Mouse (Mus musculus) embryonic facial prominence, embryonic 14.5 days (tissue): ENCODE data around the gene Ssb. TPM values are rescaled to one million over a fixed set of nuclear protein-coding genes. Genes with fewer than 3 reads are reported as not detected.
"Not testable (repeated sequence)": the region's sequence is repeated elsewhere in the genome, so short reads cannot be mapped to it uniquely, and the experiment has no call there.

ENCODE experiments used
- ATAC-seq: fragments of 200-750 bp; cut with Nextera tagmentation; 2 replicates; pipeline ENCODE4 v1.8.0; 2017; ENCODE audit warnings: low read depth, moderate number of reproducible peaks, moderate TSS enrichment
- DNase-seq: peaks from one replicate; pipeline ENCODE4 v3.0.0-alpha.2; 2015; ENCODE audit warnings: low spot score
- H3K27ac ChIP-seq: fragments of 300-500 bp; sonication (generic); replicated peaks from 2 replicates; pipeline ENCODE4 v1.5.1; 2014; ENCODE audit warnings: low read depth, mild to moderate bottlenecking, low read length, moderate library complexity
- H3K27me3 ChIP-seq: fragments of 300-500 bp; sonication (generic); replicated peaks from 2 replicates; pipeline ENCODE4 v1.6.1; 2014; ENCODE audit warnings: low read length; ENCODE audit not compliant: control insufficient read depth, insufficient read depth
- H3K36me3 ChIP-seq: fragments of 300-500 bp; sonication (generic); 2 replicates; pipeline ENCODE4 v1.6.1; 2014; ENCODE audit warnings: low read length, mixed read lengths; ENCODE audit not compliant: control insufficient read depth, insufficient read depth
- H3K4me1 ChIP-seq: fragments of 300-500 bp; sonication (generic); 2 replicates; pipeline ENCODE4 v1.6.1; 2014; ENCODE audit warnings: antibody characterized with exemption, low read length; ENCODE audit not compliant: control insufficient read depth, insufficient read depth
- H3K4me2 ChIP-seq: fragments of 300-500 bp; sonication (generic); 2 replicates; pipeline ENCODE4 v1.6.1; 2014; ENCODE audit warnings: low read depth, mild to moderate bottlenecking, low read length, moderate library complexity, mixed read lengths
- H3K4me3 ChIP-seq: fragments of 300-500 bp; sonication (generic); 2 replicates; pipeline ENCODE4 v1.5.1; 2014; ENCODE audit warnings: low read depth, mild to moderate bottlenecking, low read length
- H3K9ac ChIP-seq: fragments of 300-500 bp; sonication (generic); 2 replicates; pipeline ENCODE4 v1.6.1; 2014; ENCODE audit warnings: low read depth, mild to moderate bottlenecking, low read length, moderate library complexity, mixed read lengths
- H3K9me3 ChIP-seq: fragments of 300-500 bp; sonication (generic); 2 replicates; pipeline ENCODE4 v1.6.1; 2016; ENCODE audit warnings: low read length; ENCODE audit not compliant: control insufficient read depth
- WGBS: fragments of 180-500 bp; shearing (Covaris S2); extraction: QIAGEN DNeasy Blood & Tissue Kit; methylation state at CpG from one replicate; pipeline ENCODE4 v1.1.7; 2014; 5-methylcytosine and 5-hydroxymethylcytosine counted together
- polyA plus RNA-seq: library from polyadenylated mRNA; unstranded; fragments of >200 nt; fragmentation: Nextera tagmentation; extraction: Ambion mirVana; gene quantifications from 2 replicates; pipeline ENCODE4 v1.2.1, GENCODE M21; 2014

Gene Ssb
- polyA plus RNA-seq, 1 experiment from 2014 or later: 303 TPM

GRCm38 (mm10) chr2:69897618-69898575, 36.5 kb downstream of the Ssb start:
- no peaks in the 10 kb centered on the region for H3K27me3 ChIP-seq
- H3K4me2 ChIP-seq: peak overlapping the region; percentile 95
- H3K4me3 ChIP-seq: peak overlapping the region; percentile 100
- WGBS: 2% methylated on average over 39 of the region's 55 CpGs
- H3K36me3 ChIP-seq: peaks cover 12% of the 10 kb centered on the region; the same call in 1 of the 2 replicates
- DNase-seq: peak; percentile 57
- H3K9me3 ChIP-seq: no peaks in the 10 kb centered on the region
- peak overlapping the region; percentile 93 for H3K27ac ChIP-seq
- H3K9ac ChIP-seq: peak overlapping the region; percentile 99
- peak; percentile 51 for ATAC-seq
- H3K4me1 ChIP-seq: 0 out of 2 replicates have a peak, but pooled peaks cover 8% of the 10 kb centered on the region

GRCm38 (mm10) chr2:69903541-69903940, 42.2 kb downstream of the Ssb start:
- no peak for DNase-seq
- no peaks in the 10 kb centered on the region for H3K27me3 ChIP-seq
- WGBS: 92% methylated on average over 3 of the region's 3 CpGs

DNA sequence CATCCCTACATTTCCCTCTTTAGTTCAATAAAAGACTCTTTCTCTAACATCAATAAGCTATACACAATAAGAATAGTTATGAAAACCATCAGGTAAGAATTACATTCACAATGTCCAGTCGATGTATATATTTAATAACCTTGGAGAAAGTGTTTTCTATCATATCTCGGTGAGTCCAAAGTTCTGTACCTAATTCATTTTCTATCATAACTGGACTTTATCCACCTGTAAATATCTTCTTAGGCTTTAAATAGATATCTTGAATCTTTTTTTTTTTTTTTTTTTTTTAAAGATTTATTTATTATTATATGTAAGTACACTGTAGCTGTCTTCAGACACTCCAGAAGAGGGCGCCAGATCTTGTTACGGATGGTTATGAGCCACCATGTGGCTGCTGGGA, 46.0 kb downstream of the Ssb start:
- not testable (repeated sequence) for H3K4me3 ChIP-seq, H3K4me2 ChIP-seq, H3K9me3 ChIP-seq, H3K9ac ChIP-seq, H3K36me3 ChIP-seq, ATAC-seq, H3K27me3 ChIP-seq, DNase-seq, H3K4me1 ChIP-seq, H3K27ac ChIP-seq
- 85% methylated on average over 4 of the region's 4 CpGs for WGBS

More at GRCm38 (mm10) chr2:69903541-69903940, 42.2 kb downstream of the Ssb start:
- no peak overlapping the region for H3K4me3 ChIP-seq
- H3K4me2 ChIP-seq: no peak overlapping the region
- peaks cover 15% of the 10 kb centered on the region; the same call in 1 of the 2 replicates for H3K36me3 ChIP-seq
- H3K9ac ChIP-seq: no peak overlapping the region
- no peaks in the 10 kb centered on the region for H3K9me3 ChIP-seq
- no peak for ATAC-seq
- no peak overlapping the region for H3K27ac ChIP-seq
- H3K4me1 ChIP-seq: 0 out of 2 replicates have a peak, but pooled peaks cover 6% of the 10 kb centered on the region

DNA sequence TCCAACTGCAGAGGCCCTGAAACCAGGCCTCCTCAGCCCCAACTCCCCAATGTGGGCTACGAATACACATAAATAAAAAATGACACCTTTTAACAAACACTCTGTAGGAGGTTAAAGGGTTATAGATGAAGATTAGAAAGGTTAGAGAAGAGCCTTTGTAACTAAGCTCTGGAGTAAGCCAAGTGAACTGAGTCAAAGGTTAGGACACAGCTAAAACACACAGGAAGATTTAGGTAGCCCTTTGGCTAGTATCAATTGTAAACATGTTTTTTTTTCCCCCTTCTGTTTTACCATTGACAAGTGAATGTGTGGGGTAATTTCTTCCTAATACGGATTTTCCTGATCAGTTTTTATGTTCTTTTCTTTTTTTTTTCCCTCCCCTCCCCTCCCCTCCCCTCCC, 51.4 kb downstream of the Ssb start:
- Histone ChIP-seq H3K9me3 (no peaks in the 10 kb centered on the region), H3K9ac (no peak overlapping the region), H3K27me3 (no peaks in the 10 kb centered on the region), H3K36me3 (peaks cover 10% of the 10 kb centered on the region), H3K4me2 (no peak overlapping the region), H3K4me3 (no peak overlapping the region), H3K27ac (no peak overlapping the region), H3K4me1 (no peaks in the 10 kb centered on the region)
- WGBS: 66% methylated on average over 2 of the region's 2 CpGs
- ATAC-seq (no peak), DNase-seq (no peak)

DNA sequence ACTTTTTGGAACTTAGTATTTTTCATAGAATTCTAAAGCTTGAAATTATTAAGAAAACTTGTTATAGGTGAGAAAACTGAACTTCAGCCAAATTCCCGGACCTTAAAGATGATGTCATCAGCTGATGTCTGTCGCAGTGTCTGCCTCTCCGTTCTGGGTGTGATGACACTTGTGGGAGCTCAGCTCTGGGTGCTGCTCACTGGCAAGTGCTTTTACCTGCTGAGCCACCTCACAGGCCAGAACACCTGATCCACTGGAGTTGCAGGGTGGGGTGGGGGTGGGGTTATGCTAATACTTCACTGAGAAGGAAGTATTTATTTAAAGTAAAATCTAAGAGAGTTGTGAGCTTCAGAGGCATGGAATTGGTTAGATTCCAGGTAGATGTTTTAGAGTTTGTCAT, 55.9 kb downstream of the Ssb start:
- Histone ChIP-seq H3K27me3 (no peaks in the 10 kb centered on the region), H3K9ac (no peak overlapping the region), H3K36me3 (peaks cover 43% of the 10 kb centered on the region), H3K4me3 (no peak overlapping the region), H3K27ac (no peak overlapping the region), H3K4me2 (no peak overlapping the region), H3K9me3 (no peaks in the 10 kb centered on the region), H3K4me1 (no peaks in the 10 kb centered on the region)
- DNase-seq (no peak), ATAC-seq (no peak)
- 85% methylated on average over 3 of the region's 3 CpGs for WGBS

Other genes with a start within 250 kb of the Ssb start
- 16.4 and 16.6 TPM in 2 replicates for gene Bbs5, start 214.4 kb upstream of the Ssb start, polyA plus RNA-seq
- 25.5 and 34.1 TPM in 2 replicates for gene Klhl41, start 191.4 kb upstream of the Ssb start, polyA plus RNA-seq
- 10.9 and 11.9 TPM in 2 replicates for gene Fastkd1, start 148.0 kb upstream of the Ssb start, polyA plus RNA-seq
- gene Ppig, start 139.0 kb upstream of the Ssb start, polyA plus RNA-seq: 119 and 127 TPM in 2 replicates
- gene Ccdc173, start 72.0 kb upstream of the Ssb start, polyA plus RNA-seq: 1.9 and 2.2 TPM in 2 replicates
- 24.9 and 27.0 TPM in 2 replicates for gene Phospho2, start 71.9 kb upstream of the Ssb start, polyA plus RNA-seq
- gene Klhl23, start 39.6 kb upstream of the Ssb start, polyA plus RNA-seq: 20.8 and 22.3 TPM in 2 replicates
- gene Mettl5, start 24.1 kb downstream of the Ssb start, polyA plus RNA-seq: 30.9 and 34.0 TPM in 2 replicates
- gene Ubr3, start 35.7 kb downstream of the Ssb start, polyA plus RNA-seq: 17.3 and 19.4 TPM in 2 replicates
- 0.04 TPM in 1 of 2 replicates, not detected in the other for gene Myo3b, start 177.6 kb downstream of the Ssb start, polyA plus RNA-seq